Mouse (Mus musculus) monocyte, adult 2 months (primary cell): ENCODE data around the gene Gm29776.

ENCODE experiments used
- DNase-seq, 2 experiments: peaks; one replicate each; pipeline ENCODE4 v3.0.0; 2022; ENCODE audit warnings: low spot score in 2 of 2, low read depth in 1 of 2

Gm29776 gene

GRCm38 (mm10) chr14:54712074-54712473 is 13.4 kb upstream of the Gm29776 start, which contains the start of gene Cebpe:
Gene Cebpe, minus strand, starts transcription at chr14:54712174.
- DNase-seq, result no peak

DNA sequence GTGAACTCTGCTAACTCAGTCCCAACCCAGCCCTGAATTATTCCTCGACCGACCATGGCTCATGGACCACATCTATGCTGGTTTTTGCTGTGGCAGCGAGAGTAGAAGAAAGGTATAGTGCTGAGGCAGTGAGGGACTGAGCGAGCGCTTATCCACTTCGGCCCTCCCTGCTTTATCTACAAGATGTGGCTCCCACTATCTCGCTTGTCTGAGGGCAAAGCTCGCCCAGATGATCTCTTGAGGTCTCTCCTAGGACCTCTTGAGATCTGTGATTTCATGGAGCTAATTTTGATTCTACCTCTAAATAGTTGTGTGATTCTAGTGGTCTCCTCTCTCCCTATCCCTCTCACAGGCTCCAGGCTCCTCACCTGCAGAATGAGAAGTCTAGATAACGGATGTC is 10.4 kb upstream of the Gm29776 start:
- DNase-seq, result no peak

DNA sequence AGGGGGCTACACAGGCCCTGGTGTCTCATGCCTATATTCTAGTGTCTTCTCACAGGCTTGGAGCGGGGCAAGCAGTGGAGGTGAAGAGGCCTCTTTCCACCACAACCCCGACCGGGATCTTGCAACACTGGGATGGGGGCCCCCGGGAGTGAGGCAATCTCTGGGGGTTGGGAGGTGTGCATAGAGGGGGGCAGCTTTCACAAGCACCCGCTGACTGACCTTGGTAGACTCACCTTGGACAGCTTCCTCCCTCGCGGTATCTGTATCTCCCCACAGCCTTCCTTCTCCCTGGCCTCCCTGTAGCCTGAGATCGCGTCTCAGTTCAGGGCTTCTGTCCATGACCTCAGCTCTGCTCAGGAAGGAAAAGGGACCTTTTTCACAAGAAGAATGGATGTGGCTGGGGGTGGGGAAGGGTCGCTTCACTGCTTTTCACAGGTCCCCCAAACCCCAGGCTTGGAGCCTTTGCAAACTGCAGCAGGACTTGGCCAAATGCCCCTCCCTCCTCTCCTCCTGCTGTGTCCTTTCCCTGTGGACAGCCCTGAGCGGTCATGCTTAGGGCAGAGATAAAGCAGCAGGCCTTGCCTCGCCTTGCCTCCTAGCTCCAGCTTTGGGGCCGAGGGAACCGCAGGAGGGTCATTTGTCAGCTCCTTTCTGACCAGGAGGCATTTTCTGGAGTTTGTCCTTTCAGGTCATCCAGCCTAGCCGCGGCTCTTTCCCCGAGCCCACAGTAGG is 8.1 kb upstream of the Gm29776 start:
- DNase-seq, result no peak

DNA sequence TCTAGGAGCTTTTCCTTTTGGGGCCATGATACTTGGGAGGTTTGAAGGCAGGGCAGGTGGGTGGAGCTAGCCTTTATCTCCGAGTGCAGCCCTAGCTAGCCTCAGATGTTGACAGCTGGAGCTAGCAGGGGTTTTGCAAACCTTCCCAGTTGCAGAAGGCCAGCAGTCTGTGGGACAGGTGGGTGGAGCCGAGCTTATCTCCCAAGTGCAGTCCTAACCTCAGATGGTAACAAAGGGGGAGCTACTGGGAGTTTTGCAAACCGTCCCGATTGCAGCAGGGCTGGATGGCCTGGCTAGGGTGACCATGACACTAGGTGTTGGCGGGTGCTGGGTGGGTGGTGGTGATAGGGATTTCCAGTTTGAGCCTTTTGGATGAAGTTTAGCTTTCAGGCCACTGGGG is 7.2 kb upstream of the Gm29776 start:
- DNase-seq, result no peak

- no peak for DNase-seq
Observed at GRCm38 (mm10) chr14:54703207-54703606, 4.6 kb upstream of the Gm29776 start.

DNA sequence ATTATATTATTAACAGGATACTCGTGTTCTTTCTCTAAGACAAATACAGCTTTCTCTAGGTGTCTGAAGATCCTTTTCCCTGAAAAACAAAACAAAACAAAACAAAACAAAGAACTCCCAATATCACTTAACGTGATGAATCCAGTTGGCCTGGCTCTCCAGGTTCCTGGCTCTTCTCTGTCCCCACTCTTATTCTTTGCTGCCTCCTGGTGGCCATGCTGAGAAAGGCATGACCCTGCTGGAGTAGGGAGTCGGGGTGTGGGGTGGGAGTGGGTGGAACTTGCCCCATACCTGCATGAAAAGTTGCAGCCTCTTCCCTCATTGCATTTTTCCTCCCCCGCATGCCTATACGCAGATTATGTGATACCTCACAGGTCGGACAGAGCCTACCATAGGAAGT is 2.7 kb upstream of the Gm29776 start:
- peak in 1 of 2 experiments; percentile 64 for DNase-seq

- DNase-seq, result no peak
Observed at GRCm38 (mm10) chr14:54699586-54699985, 953 bp upstream of the Gm29776 start.

DNA sequence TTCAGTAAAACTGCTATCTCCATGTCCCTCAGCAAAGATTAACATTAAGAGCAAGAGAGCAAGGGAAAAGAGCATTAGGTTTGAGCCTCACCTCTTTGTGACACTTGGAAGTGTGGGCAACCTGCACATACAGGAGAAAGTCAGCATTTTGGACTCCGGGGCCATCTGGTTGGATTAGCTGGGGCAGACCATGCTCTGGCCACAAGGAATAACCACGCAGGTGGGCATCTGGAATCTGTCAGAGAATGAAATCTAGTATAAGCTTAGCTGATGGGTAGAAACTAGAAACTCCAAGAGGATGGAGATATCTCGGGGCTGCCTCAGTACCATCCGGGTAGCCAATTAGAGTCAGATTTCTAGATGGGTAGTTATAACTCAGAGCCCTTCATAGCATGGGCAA is 1.9 kb downstream of the Gm29776 start:
- no peak for DNase-seq

- DNase-seq, result no peak
Observed at GRCm38 (mm10) chr14:54695042-54695441, 3.6 kb downstream of the Gm29776 start.

- no peak for DNase-seq
Observed at GRCm38 (mm10) chr14:54687251-54687650, 11.4 kb downstream of the Gm29776 start.

- peak; percentile 99 to 100 for DNase-seq
Observed at GRCm38 (mm10) chr14:54686522-54687143, 12.0 kb downstream of the Gm29776 start, which contains the start of gene Acin1. Gene Acin1, minus strand, starts transcription at chr14:54686931.

- DNase-seq, result peak in 1 of 2 experiments; percentile 38
Observed at GRCm38 (mm10) chr14:54686063-54686521, 12.5 kb downstream of the Gm29776 start, which contains the start of gene 1700123O20Rik. Gene 1700123O20Rik, plus strand, starts transcription at chr14:54686216.

DNA sequence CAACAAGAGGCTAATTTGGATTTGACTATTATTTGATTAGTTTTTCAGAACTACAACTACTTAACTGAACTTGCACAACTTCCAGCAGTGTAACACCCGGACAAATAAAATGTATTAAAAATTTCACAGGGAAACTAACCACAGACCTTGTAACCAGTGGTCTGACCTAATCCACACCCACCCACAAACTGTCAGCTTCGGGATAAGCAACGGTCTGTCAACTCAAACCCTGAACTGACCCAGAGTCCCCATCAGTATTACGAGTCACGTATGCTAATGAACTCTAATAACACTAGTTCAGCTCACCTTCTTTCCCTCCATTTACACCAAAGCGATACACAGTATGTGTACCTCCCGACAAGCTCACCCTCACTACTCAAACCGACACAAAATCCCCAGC is 13.2 kb downstream of the Gm29776 start:
- no peak for DNase-seq

GRCm38 (mm10) chr14:54682396-54682795 is 16.2 kb downstream of the Gm29776 start:
- no peak for DNase-seq

GRCm38 (mm10) chr14:54678657-54679304 is 19.9 kb downstream of the Gm29776 start:
- no peak for DNase-seq

DNA sequence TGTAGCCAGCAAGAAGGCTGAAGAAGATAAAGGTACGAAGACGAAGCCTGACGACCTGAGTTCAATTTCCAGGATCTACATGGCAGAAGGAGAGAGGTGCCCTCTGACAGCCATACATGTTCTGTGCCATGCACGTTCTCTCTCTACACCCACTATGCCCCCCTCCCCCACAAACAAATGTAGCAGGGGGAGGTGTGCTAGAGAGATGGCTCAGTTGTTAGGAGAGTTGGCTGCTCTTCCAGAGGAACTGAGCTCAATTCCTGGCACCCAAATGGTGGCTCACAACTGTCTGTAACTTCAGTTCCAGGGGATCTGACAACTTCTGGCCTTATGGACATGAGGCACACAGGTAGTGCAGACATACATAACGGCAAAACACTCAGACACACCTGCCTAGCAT is 22.3 kb downstream of the Gm29776 start:
- no peak for DNase-seq

- no peak for DNase-seq
Observed at GRCm38 (mm10) chr14:54674317-54674716, 24.3 kb downstream of the Gm29776 start.

- peak in 1 of 2 experiments; percentile 22 for DNase-seq
Observed at GRCm38 (mm10) chr14:54669381-54669780, 29.3 kb downstream of the Gm29776 start.

GRCm38 (mm10) chr14:54664477-54665222 is 34.0 kb downstream of the Gm29776 start:
- no peak for DNase-seq

DNA sequence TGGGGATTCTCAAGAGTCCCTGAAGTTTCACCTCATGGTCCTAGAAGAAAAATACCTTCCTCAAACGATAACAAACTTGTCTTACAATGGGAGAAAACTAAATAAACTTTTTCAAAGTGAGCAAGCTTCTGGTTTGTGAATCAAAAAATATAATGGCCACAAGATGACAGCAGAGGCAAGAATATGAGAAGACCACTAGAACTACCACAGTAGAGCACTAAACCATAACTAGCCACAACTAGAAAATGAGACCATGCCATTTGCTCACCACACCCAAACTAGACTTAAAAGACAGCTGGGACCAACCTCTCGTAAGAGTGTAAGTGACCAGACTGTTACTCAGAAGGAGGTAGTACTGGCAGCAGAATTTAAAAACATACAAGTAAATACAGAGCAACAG is 38.6 kb downstream of the Gm29776 start:
- no peak for DNase-seq

GRCm38 (mm10) chr14:54653496-54653895 is 45.1 kb downstream of the Gm29776 start:
- DNase-seq, result peak; percentile 49 to 67
